Mouse (Mus musculus) midbrain, embryonic 12.5 days (tissue): ENCODE data around the gene Arhgdia. TPM values are rescaled to one million over a fixed set of nuclear protein-coding genes. Genes with fewer than 3 reads are reported as not detected.
A peak's percentile ranks its signal among the peaks of the same experiment; 100 is the strongest.

Source experiments
- ATAC-seq: fragments of 200-750 bp; cut with Nextera tagmentation; 2 replicates; pipeline ENCODE4 v1.8.0; 2017; ENCODE audit warnings: low read depth, moderate TSS enrichment, moderate library complexity; ENCODE audit not compliant: low FRiP score
- H3K27ac ChIP-seq: fragments of 300-500 bp; sonication (generic); replicated peaks from 2 replicates; pipeline ENCODE4 v1.5.1; 2016; ENCODE audit warnings: mild to moderate bottlenecking
- H3K27me3 ChIP-seq: fragments of 300-500 bp; sonication (generic); 2 replicates; pipeline ENCODE4 v1.6.1; 2016; ENCODE audit warnings: mild to moderate bottlenecking
- H3K36me3 ChIP-seq: fragments of 300-500 bp; sonication (generic); 2 replicates; pipeline ENCODE4 v1.6.1; 2016
- H3K4me1 ChIP-seq: fragments of 300-500 bp; sonication (generic); 2 replicates; pipeline ENCODE4 v1.6.1; 2016
- H3K4me2 ChIP-seq: fragments of 300-500 bp; sonication (generic); replicated peaks from 2 replicates; pipeline ENCODE4 v1.6.1; 2016; ENCODE audit warnings: mild to moderate bottlenecking, moderate library complexity
- H3K4me3 ChIP-seq: fragments of 300-500 bp; sonication (generic); 2 replicates; pipeline ENCODE4 v1.5.1; 2016; ENCODE audit warnings: mild to moderate bottlenecking
- H3K9ac ChIP-seq: fragments of 300-500 bp; sonication (generic); replicated peaks from 2 replicates; pipeline ENCODE4 v1.6.1; 2016; ENCODE audit warnings: mild to moderate bottlenecking, moderate library complexity
- H3K9me3 ChIP-seq: fragments of 300-500 bp; sonication (generic); 2 replicates; pipeline ENCODE4 v1.6.1; 2016; ENCODE audit warnings: mild to moderate bottlenecking
- WGBS: fragments of 180-500 bp; shearing (Covaris S2); methylation state at CpG from one replicate; pipeline ENCODE4 v1.1.7; 2016; 5-methylcytosine and 5-hydroxymethylcytosine counted together
- polyA plus RNA-seq: library from polyadenylated mRNA; unstranded; fragments of >200 nt; fragmentation: Nextera tagmentation; extraction: Ambion mirVana; gene quantifications from 2 replicates; pipeline ENCODE4 v1.2.1, GENCODE M21; 2016

Arhgdia gene
- 504 and 557 TPM in 2 replicates for polyA plus RNA-seq

DNA sequence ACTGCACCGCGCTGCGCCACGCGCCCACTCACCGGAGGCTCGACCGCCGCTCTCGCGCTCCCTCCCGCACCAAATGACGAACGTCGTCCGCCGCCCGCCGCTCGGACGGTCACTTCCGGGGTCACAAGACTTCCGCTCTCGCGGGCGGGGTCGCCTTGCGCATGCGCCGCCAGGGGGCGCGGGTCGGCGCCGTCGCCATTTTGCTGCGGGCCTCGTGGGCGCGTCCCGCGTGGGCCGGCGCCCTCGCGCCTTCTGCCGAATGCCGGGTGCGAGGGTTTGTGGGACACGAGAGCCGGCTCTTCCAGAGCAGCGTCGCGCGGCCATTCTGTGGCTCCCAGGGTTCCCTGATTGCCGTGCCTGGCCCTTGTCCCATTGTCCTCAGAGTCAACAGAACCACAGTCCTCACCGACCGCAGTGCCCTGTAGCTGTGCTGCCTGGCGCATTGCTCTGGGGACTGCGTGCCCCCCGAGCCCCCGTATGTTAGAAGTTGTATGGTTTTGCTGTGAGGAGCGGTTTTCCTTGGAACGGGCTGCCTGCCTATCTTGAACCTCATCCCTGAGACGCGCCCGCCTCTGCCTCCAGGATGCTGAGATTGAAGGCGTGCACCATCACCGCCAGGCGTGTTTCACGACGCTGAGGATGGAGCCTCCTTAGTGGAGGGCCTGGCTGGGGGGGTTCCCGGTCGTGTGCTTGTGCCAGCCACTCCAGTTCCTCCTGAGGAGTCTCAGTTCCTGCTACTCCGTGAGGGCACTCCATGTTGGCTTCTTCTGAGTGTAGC lies at the start of gene Arhgdia:
Gene Arhgdia (minus strand): TSS at position 135 of the 778 bp plus-strand sequence.
- H3K9me3 ChIP-seq, result peaks cover 4% of the 10 kb centered on the region; the same call in 1 of the 2 replicates
- H3K4me1 ChIP-seq, result peaks cover 33% of the 10 kb centered on the region
- H3K4me3 ChIP-seq, result peak within 1 kb of the TSS; percentile 92
- H3K4me2 ChIP-seq, result peak within 1 kb of the TSS; percentile 92
- peak within 1 kb of the TSS; percentile 93 for H3K27ac ChIP-seq
- 4% methylated on average over 67 of the region's 75 CpGs for WGBS
- H3K9ac ChIP-seq, result peak within 1 kb of the TSS; percentile 97
- ATAC-seq, result peak; percentile 72
- H3K36me3 ChIP-seq, result peaks cover 58% of the 10 kb centered on the region
- H3K27me3 ChIP-seq, result no peaks in the 10 kb centered on the region

DNA sequence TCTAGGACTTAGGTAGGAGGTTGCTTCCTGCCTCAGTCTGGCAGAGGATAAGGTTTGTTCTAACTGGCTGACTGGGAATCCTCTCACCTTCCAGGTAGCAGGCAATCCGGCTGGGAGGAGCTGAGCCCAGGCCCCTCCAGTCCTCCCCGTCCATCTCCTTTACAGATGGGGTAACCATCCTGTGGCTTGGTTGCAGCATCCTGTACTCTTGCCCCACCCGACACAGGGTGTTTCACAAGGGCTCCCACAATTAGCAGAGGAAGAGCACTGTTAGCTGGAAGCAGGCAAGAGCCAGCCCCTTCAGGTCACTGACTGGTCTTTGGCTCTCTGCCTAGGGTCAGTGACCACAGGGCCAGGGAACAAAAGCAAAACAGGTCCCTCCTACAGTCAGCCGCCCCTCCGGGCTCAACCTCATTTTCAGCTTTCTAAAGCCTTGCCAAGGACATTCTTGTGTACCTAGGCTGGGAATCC lies 49.0 kb upstream of the Arhgdia start:
- Histone ChIP-seq H3K9ac (peak overlapping the region; percentile 46), H3K36me3 (peaks cover 20% of the 10 kb centered on the region), H3K4me3 (no peak overlapping the region), H3K9me3 (no peaks in the 10 kb centered on the region), H3K27me3 (no peaks in the 10 kb centered on the region), H3K27ac (peak overlapping the region; percentile 10; the same call in 1 of the 2 replicates), H3K4me1 (peaks cover 39% of the 10 kb centered on the region), H3K4me2 (no peak overlapping the region)
- 31% methylated on average over 5 of the region's 5 CpGs for WGBS
- ATAC-seq, result no peak

DNA sequence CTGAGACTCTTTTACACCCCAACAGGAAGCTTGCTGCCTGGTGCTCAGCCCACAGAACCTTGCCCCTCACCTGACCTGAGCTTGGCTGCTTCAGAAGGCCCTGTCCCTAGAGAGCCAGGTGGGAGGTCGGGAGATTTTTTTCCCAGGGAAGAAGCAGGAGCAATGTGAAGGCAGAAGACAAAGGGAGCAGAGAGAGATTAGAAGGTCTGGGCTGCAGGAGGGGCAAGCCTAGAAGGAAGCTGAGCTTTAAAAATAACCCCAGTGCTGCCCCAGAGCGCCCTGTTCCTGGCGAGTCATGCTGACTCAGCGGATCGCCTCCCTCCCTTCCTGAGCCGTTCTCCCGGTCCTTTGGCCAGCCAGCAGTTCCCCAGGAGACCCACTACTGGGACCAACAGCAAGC lies 48.5 kb upstream of the Arhgdia start:
- peak overlapping the region; percentile 17; the same call in 1 of the 2 replicates for H3K4me2 ChIP-seq
- H3K9me3 ChIP-seq, result no peaks in the 10 kb centered on the region
- no peaks in the 10 kb centered on the region for H3K27me3 ChIP-seq
- H3K4me1 ChIP-seq, result peaks cover 43% of the 10 kb centered on the region
- 0 out of 2 replicates have a peak overlapping the region, but pooled peaks have one; percentile 4 for H3K4me3 ChIP-seq
- ATAC-seq, result no peak
- no peak overlapping the region for H3K27ac ChIP-seq
- WGBS, result 28% methylated on average over 7 of the region's 7 CpGs
- peak overlapping the region; percentile 46; the same call in 1 of the 2 replicates for H3K9ac ChIP-seq
- peaks cover 20% of the 10 kb centered on the region for H3K36me3 ChIP-seq

DNA sequence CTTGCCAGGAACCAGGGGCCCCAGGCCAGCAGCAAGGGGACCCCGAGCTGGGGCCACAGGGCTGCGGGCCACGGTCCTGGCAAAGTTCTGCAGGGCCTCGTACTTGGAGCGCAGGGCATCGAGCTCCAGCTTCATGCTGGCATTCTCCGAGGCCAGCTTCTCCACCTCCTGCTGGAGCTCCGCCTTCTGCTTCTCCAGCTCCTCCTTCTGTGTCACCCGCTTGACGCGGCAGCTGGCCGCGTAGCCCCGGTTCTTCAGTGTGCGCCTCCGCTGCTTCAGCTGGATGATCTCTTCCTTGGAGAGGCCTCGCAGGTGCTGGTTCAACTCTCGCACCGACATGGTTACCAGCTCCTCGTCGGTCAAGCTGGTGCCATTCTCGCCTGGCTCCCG lies 47.9 kb upstream of the Arhgdia start:
- 0 out of 2 replicates have a peak overlapping the region, but pooled peaks have one; percentile 4 for H3K4me3 ChIP-seq
- H3K9me3 ChIP-seq, result no peaks in the 10 kb centered on the region
- no peak for ATAC-seq
- H3K27me3 ChIP-seq, result no peaks in the 10 kb centered on the region
- H3K36me3 ChIP-seq, result peaks cover 20% of the 10 kb centered on the region
- H3K9ac ChIP-seq, result peak overlapping the region; percentile 46
- H3K4me2 ChIP-seq, result no peak overlapping the region
- 79% methylated on average over 23 of the region's 23 CpGs for WGBS
- peaks cover 43% of the 10 kb centered on the region for H3K4me1 ChIP-seq
- H3K27ac ChIP-seq, result no peak overlapping the region

DNA sequence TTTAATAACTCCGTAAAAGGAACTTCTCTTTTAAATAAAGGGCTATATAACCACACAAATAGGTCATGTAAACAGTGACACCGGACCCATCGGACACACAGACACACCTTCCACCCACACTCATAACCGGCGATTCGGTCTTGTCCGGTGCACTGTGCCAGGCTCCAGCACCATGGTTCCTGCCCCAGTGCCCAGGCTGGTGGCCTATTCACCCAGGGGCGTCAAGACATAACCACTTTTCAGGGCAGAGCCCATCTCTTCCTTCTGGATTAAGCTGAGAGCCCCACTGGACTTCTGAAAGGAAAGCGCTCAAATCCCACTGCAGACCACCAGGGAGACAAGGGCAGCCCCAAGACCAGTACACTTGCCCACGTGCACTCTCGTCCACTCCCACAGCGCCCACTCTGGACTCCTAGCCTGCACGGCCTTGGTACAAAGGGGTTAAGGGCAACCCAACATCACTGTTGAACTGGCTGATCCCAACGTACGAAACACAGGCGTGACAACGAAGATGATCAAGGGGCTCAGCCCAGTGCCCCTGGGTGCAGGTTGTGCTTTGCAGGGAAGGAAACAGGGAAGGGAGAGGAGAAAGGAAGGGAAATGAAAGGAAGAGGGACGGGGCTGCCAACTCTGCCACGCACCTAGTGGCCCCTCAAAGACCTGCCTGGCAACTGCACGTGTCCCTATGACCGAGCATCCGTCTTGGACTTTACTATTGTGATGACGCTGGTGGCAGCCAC lies 47.3 kb upstream of the Arhgdia start:
- no peaks in the 10 kb centered on the region for H3K27me3 ChIP-seq
- H3K4me1 ChIP-seq, result peaks cover 49% of the 10 kb centered on the region
- no peak overlapping the region for H3K4me2 ChIP-seq
- 95% methylated on average over 23 of the region's 23 CpGs for WGBS
- no peaks in the 10 kb centered on the region for H3K9me3 ChIP-seq
- H3K4me3 ChIP-seq, result no peak overlapping the region
- ATAC-seq, result no peak
- H3K36me3 ChIP-seq, result peaks cover 20% of the 10 kb centered on the region
- H3K9ac ChIP-seq, result no peak overlapping the region
- H3K27ac ChIP-seq, result no peak overlapping the region

DNA sequence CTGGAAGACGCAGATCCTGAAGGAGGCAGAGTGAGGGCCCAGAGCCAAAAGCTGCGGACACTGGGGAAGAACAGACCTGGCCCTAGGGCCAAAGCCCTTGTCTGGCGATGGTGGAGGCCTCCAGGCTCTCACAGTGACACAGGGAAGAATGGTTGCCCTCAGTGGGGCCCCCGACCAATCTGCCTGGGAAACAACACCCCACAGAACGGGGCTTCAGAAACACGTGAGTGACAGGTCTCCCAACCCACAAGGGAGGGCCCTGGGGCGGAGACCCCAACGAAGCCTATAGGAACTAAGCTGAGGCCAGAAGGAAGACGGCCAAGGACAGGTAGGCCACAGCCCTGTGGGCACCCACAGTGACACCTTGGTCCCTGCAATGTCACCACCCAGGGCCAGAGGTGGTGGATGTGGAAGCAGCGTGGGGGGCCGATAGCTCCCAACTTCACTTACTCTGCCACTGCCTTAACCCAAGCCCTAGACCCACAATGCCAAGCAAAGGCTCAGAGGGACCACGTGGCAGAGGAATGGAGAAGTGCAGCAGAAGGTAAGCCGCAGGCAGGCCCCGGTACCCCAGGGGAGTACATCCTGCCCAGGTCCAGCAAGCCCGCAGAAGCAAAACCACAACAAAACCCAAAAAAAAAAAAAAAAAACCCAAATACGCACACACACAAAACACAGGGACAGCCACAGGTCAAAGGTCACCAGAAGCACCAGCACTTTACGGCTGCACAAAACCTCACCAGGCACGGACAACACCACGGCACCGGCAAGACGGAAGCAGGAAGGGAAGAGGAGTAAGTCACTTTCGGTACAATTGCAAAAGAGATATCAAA lies 46.3 kb upstream of the Arhgdia start:
- Histone ChIP-seq H3K4me3 (no peak overlapping the region), H3K4me1 (peaks cover 54% of the 10 kb centered on the region), H3K36me3 (peaks cover 20% of the 10 kb centered on the region), H3K9ac (no peak overlapping the region), H3K9me3 (no peaks in the 10 kb centered on the region), H3K27me3 (no peaks in the 10 kb centered on the region), H3K27ac (no peak overlapping the region), H3K4me2 (no peak overlapping the region)
- no peak for ATAC-seq
- 85% methylated on average over 22 of the region's 22 CpGs for WGBS

DNA sequence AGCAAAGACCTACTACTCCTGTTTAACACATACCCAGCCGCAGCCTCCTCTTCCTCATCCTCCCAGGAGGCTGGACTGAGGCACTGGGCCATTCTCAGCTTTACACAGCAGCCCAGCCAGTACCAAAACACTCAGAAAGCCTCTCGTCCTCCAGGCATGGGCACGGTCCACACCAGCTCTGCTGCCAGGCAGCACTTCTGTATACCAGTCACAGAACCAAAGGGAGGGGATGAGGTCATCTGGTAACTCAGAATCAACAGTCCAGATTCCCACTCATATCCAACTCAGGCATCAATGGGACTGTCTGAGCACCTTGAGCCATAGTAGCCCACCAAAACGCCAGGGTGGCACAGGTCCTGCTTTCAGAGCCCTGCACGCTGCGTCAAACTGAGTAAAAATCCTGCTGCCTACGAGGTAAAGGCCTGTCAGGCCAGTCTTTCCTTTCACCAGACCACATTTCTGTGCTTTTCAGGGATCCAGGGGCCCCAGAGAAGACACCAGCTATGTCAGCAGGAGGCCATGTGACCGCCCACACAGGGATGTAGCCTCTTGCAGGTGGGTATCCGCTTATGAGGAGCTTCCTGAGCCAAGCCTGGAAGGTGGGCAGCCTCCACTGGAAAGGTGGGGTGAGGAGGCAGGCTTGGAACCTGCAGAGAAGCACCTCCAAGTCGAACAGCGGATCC lies 45.5 kb upstream of the Arhgdia start:
- Histone ChIP-seq H3K27ac (no peak overlapping the region), H3K9ac (no peak overlapping the region), H3K4me2 (no peak overlapping the region), H3K4me3 (no peak overlapping the region), H3K36me3 (peaks cover 25% of the 10 kb centered on the region), H3K4me1 (peaks cover 47% of the 10 kb centered on the region), H3K27me3 (no peaks in the 10 kb centered on the region), H3K9me3 (no peaks in the 10 kb centered on the region)
- ATAC-seq, result no peak
- WGBS, result 94% methylated on average over 11 of the region's 11 CpGs

DNA sequence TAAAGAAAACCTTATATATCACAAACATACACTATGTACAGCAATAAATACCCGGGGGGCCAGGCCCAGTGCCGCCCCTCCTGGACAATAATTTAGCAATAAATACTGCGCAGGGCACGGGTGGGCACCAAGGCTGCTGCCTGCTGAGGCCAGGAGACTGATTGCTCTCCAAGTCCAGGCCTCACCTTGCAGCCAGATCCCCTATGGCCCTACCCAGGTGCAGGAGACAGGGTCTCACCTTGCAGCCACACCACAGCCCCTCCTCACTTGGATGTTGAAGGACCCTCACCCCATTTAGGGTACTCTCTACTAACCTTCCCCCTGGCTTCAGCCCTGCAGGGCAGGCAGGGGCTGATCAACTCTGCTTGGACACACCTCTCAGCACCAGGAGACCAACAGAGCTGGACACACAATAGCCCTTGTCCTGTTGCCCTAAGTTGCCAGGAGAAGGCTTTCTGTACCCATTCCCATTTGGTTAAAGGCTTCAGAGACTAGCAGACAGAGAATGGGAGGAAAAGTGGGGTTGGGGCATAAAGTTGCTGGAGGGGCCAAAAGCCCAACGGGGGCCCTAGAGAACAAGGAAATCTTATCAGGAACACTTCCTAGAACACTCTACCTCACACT lies 43.8 kb upstream of the Arhgdia start, which contains the start of gene Sirt7:
Gene Sirt7 (minus strand): TSS at position 89 of the 624 bp plus-strand sequence.
- WGBS, result 27% methylated on average over 5 of the region's 5 CpGs
- peak within 1 kb of the TSS; percentile 99 for H3K4me3 ChIP-seq
- H3K27me3 ChIP-seq, result no peaks in the 10 kb centered on the region
- H3K4me2 ChIP-seq, result peak within 1 kb of the TSS; percentile 100
- no peaks in the 10 kb centered on the region for H3K9me3 ChIP-seq
- H3K27ac ChIP-seq, result peak within 1 kb of the TSS; percentile 78
- ATAC-seq, result peak; percentile 68
- H3K36me3 ChIP-seq, result peaks cover 40% of the 10 kb centered on the region
- H3K4me1 ChIP-seq, result peaks cover 30% of the 10 kb centered on the region
- peak within 1 kb of the TSS; percentile 84 for H3K9ac ChIP-seq

DNA sequence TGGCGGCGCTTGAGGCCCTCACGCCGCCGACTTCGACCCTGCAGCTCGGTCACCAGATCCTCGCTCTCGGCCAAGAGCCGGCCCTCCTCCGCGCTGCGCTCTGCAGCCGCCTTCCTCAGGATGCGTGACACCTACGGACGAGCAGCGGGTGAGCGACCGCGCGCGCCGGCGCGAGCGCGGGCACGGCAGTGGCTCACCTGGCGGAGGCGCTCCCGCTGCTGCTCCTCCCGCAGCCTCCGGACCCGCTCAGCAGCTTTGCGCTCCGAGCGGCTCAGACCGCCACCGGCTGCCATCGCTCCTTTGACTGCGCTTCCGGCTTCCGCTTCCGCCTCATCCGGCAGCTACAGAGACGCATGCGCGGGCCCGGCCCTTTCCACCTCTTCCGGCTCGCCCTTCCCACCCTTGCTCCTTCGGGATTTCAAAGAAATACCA lies 43.3 kb upstream of the Arhgdia start:
- H3K4me1 ChIP-seq, result peaks cover 25% of the 10 kb centered on the region
- H3K9ac ChIP-seq, result peak overlapping the region; percentile 84
- peak overlapping the region; percentile 100 for H3K4me2 ChIP-seq
- H3K9me3 ChIP-seq, result no peaks in the 10 kb centered on the region
- H3K27ac ChIP-seq, result peak overlapping the region; percentile 78
- peak overlapping the region; percentile 99 for H3K4me3 ChIP-seq
- no peaks in the 10 kb centered on the region for H3K27me3 ChIP-seq
- ATAC-seq, result peak; percentile 81
- peaks cover 46% of the 10 kb centered on the region for H3K36me3 ChIP-seq
- WGBS, result under 1% methylated on average over 52 of the region's 53 CpGs

DNA sequence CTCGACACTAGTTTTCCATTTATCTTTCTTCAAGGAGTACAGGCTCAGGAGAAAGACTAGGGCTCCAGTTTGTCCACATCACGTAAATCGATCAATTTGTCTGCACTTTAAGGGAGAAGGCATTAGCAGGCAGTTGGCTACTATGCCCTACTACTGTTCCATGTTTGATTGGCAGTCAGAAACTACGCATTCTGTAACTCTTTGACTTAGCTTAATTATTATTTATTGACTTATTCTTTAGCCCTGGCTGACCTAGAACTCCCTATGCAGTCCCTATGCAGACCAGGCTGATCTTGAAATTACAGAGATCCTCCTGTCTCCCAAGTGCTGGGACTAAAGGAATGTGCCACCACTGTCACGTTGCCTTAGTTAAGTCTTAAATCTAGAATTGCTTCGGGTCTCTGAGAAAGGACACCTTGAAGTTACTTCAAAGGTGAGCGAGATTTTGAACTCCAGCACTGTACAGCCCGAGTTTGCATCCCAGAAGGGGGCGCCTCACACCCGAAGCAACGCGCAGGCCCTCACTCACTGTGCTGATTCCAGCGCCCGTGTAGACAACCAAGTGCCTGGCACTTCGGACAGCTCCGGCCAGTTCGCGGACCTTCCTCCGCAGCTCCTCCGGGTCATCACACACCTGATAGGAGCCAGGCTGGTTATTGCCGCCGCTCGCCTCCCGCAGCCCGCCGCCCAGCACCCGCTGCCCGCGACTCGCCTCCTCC lies 42.7 kb upstream of the Arhgdia start:
- Histone ChIP-seq H3K9ac (peak overlapping the region; percentile 84), H3K4me2 (peak overlapping the region; percentile 100), H3K4me1 (peaks cover 20% of the 10 kb centered on the region), H3K36me3 (peaks cover 44% of the 10 kb centered on the region), H3K9me3 (no peaks in the 10 kb centered on the region), H3K27me3 (no peaks in the 10 kb centered on the region), H3K4me3 (peak overlapping the region; percentile 99), H3K27ac (peak overlapping the region; percentile 78)
- WGBS, result 13% methylated on average over 30 of the region's 30 CpGs
- peak; percentile 42; the same call in 1 of the 2 replicates for ATAC-seq
